Mouse (Mus musculus): Measurements from ENCODE around the gene Il1rl2. TPM values are rescaled to one million over a fixed set of nuclear protein-coding genes. Genes with fewer than 3 reads are reported as not detected.

Gene Il1rl2
- polyA plus RNA-seq, 1 experiment from 2014 or later, result 0.99 TPM

- Histone ChIP-seq H3K4me2 (ENCODE audit: low read depth, low read length, severe bottlenecking) (no peak overlapping the region), H3K4me1 (replicated peaks; ENCODE audit: control insufficient read depth, insufficient read depth, low read length) (no peaks in the 10 kb centered on the region), H3K4me3 (ENCODE audit: low read depth, low read length) (no peak overlapping the region), H3K27ac (ENCODE audit: low read depth, low read length) (no peak overlapping the region), H3K9me3 (ENCODE audit: control insufficient read depth, low read length) (no peaks in the 10 kb centered on the region), H3K9ac (ENCODE audit: low read length) (no peak overlapping the region), H3K27me3 (ENCODE audit: control insufficient read depth, insufficient read depth, low read length) (no peaks in the 10 kb centered on the region), H3K36me3 (ENCODE audit: control insufficient read depth, insufficient read depth, low read length) (no peaks in the 10 kb centered on the region)
- ATAC-seq (replicated peaks; ENCODE audit: low FRiP score) (no peak), DNase-seq (ENCODE audit: low spot score) (no peak)
- WGBS, result 92% methylated on average over 6 of the region's 6 CpGs
Observed at GRCm38 (mm10) chr1:40399639-40400038, 75.2 kb downstream of the Il1rl2 start.

- no peaks in the 10 kb centered on the region for H3K4me1 ChIP-seq (replicated peaks; ENCODE audit: control insufficient read depth, insufficient read depth, low read length)
- H3K4me3 ChIP-seq (ENCODE audit: low read depth, low read length), result no peak overlapping the region
- no peak overlapping the region for H3K4me2 ChIP-seq (ENCODE audit: low read depth, low read length, severe bottlenecking)
- ATAC-seq (replicated peaks; ENCODE audit: low FRiP score) (no peak), DNase-seq (ENCODE audit: low spot score) (no peak)
- no peaks in the 10 kb centered on the region for H3K9me3 ChIP-seq (ENCODE audit: control insufficient read depth, low read length)
- H3K27me3 ChIP-seq (ENCODE audit: control insufficient read depth, insufficient read depth, low read length), result no peaks in the 10 kb centered on the region
- no peak overlapping the region for H3K9ac ChIP-seq (ENCODE audit: low read length)
- no peaks in the 10 kb centered on the region for H3K36me3 ChIP-seq (ENCODE audit: control insufficient read depth, insufficient read depth, low read length)
- 80% methylated on average over 7 of the region's 7 CpGs for WGBS
- no peak overlapping the region for H3K27ac ChIP-seq (ENCODE audit: low read depth, low read length)
Observed at GRCm38 (mm10) chr1:40404682-40405081, 80.3 kb downstream of the Il1rl2 start.

GRCm38 (mm10) chr1:40409882-40410281, 85.5 kb downstream of the Il1rl2 start:
- Histone ChIP-seq H3K9me3 (ENCODE audit: control insufficient read depth, low read length) (no peaks in the 10 kb centered on the region), H3K4me1 (replicated peaks; ENCODE audit: control insufficient read depth, insufficient read depth, low read length) (no peaks in the 10 kb centered on the region), H3K27ac (ENCODE audit: low read depth, low read length) (no peak overlapping the region), H3K27me3 (ENCODE audit: control insufficient read depth, insufficient read depth, low read length) (no peaks in the 10 kb centered on the region), H3K4me3 (ENCODE audit: low read depth, low read length) (no peak overlapping the region), H3K4me2 (ENCODE audit: low read depth, low read length, severe bottlenecking) (no peak overlapping the region), H3K9ac (ENCODE audit: low read length) (no peak overlapping the region), H3K36me3 (ENCODE audit: control insufficient read depth, insufficient read depth, low read length) (no peaks in the 10 kb centered on the region)
- WGBS, result 67% methylated on average over 1 of the region's 1 CpGs
- ATAC-seq (replicated peaks; ENCODE audit: low FRiP score) (no peak), DNase-seq (ENCODE audit: low spot score) (no peak)

- H3K36me3 ChIP-seq (ENCODE audit: control insufficient read depth, insufficient read depth, low read length), result no peaks in the 10 kb centered on the region
- no peaks in the 10 kb centered on the region for H3K4me1 ChIP-seq (replicated peaks; ENCODE audit: control insufficient read depth, insufficient read depth, low read length)
- DNase-seq (ENCODE audit: low spot score) (no peak), ATAC-seq (replicated peaks; ENCODE audit: low FRiP score) (no peak)
- H3K9ac ChIP-seq (ENCODE audit: low read length), result no peak overlapping the region
- 90% methylated on average over 1 of the region's 1 CpGs for WGBS
- H3K27ac ChIP-seq (ENCODE audit: low read depth, low read length), result no peak overlapping the region
- no peak overlapping the region for H3K4me2 ChIP-seq (ENCODE audit: low read depth, low read length, severe bottlenecking)
- H3K4me3 ChIP-seq (ENCODE audit: low read depth, low read length), result no peak overlapping the region
- H3K9me3 ChIP-seq (ENCODE audit: control insufficient read depth, low read length), result no peaks in the 10 kb centered on the region
- no peaks in the 10 kb centered on the region for H3K27me3 ChIP-seq (ENCODE audit: control insufficient read depth, insufficient read depth, low read length)
Observed at GRCm38 (mm10) chr1:40413039-40413438, 88.6 kb downstream of the Il1rl2 start.

- Histone ChIP-seq H3K27me3 (ENCODE audit: control insufficient read depth, insufficient read depth, low read length) (no peaks in the 10 kb centered on the region), H3K4me1 (replicated peaks; ENCODE audit: control insufficient read depth, insufficient read depth, low read length) (no peaks in the 10 kb centered on the region), H3K27ac (ENCODE audit: low read depth, low read length) (no peak overlapping the region), H3K36me3 (ENCODE audit: control insufficient read depth, insufficient read depth, low read length) (no peaks in the 10 kb centered on the region), H3K4me3 (ENCODE audit: low read depth, low read length) (no peak overlapping the region), H3K4me2 (ENCODE audit: low read depth, low read length, severe bottlenecking) (no peak overlapping the region), H3K9me3 (ENCODE audit: control insufficient read depth, low read length) (no peaks in the 10 kb centered on the region), H3K9ac (ENCODE audit: low read length) (no peak overlapping the region)
- DNase-seq (ENCODE audit: low spot score), result no peak
- 92% methylated on average over 7 of the region's 7 CpGs for WGBS
- no peak for ATAC-seq (replicated peaks; ENCODE audit: low FRiP score)
Observed at GRCm38 (mm10) chr1:40414276-40414675, 89.9 kb downstream of the Il1rl2 start.

GRCm38 (mm10) chr1:40414863-40415656, 90.7 kb downstream of the Il1rl2 start:
- H3K9ac ChIP-seq (ENCODE audit: low read length), result no peak overlapping the region
- WGBS, result 73% methylated on average over 7 of the region's 7 CpGs
- no peak for ATAC-seq (replicated peaks; ENCODE audit: low FRiP score)

GRCm38 (mm10) chr1:40417034-40417433, 92.6 kb downstream of the Il1rl2 start:
- H3K4me1 ChIP-seq (replicated peaks; ENCODE audit: control insufficient read depth, insufficient read depth, low read length), result no peaks in the 10 kb centered on the region
- no peaks in the 10 kb centered on the region for H3K9me3 ChIP-seq (ENCODE audit: control insufficient read depth, low read length)
- H3K27ac ChIP-seq (ENCODE audit: low read depth, low read length), result no peak overlapping the region
- 93% methylated on average over 2 of the region's 2 CpGs for WGBS
- H3K4me2 ChIP-seq (ENCODE audit: low read depth, low read length, severe bottlenecking), result no peak overlapping the region
- no peaks in the 10 kb centered on the region for H3K36me3 ChIP-seq (ENCODE audit: control insufficient read depth, insufficient read depth, low read length)
- no peak for ATAC-seq (replicated peaks; ENCODE audit: low FRiP score)
- H3K4me3 ChIP-seq (ENCODE audit: low read depth, low read length), result no peak overlapping the region
- no peak for DNase-seq (ENCODE audit: low spot score)
- no peaks in the 10 kb centered on the region for H3K27me3 ChIP-seq (ENCODE audit: control insufficient read depth, insufficient read depth, low read length)
- H3K9ac ChIP-seq (ENCODE audit: low read length), result no peak overlapping the region

More at GRCm38 (mm10) chr1:40414863-40415656, 90.7 kb downstream of the Il1rl2 start:
- Histone ChIP-seq H3K27ac (ENCODE audit: low read depth, low read length) (no peak overlapping the region), H3K36me3 (ENCODE audit: control insufficient read depth, insufficient read depth, low read length) (no peaks in the 10 kb centered on the region), H3K4me2 (ENCODE audit: low read depth, low read length, severe bottlenecking) (no peak overlapping the region), H3K27me3 (ENCODE audit: control insufficient read depth, insufficient read depth, low read length) (no peaks in the 10 kb centered on the region), H3K4me1 (replicated peaks; ENCODE audit: control insufficient read depth, insufficient read depth, low read length) (no peaks in the 10 kb centered on the region), H3K9me3 (ENCODE audit: control insufficient read depth, low read length) (no peaks in the 10 kb centered on the region), H3K4me3 (ENCODE audit: low read depth, low read length) (no peak overlapping the region)
- DNase-seq (ENCODE audit: low spot score), result no peak

All from forebrain, embryonic 11.5 days (tissue).